Mouse (Mus musculus): ENCODE data around the gene Extl1. TPM values are rescaled to one million over a fixed set of nuclear protein-coding genes. Genes with fewer than 3 reads are reported as not detected.

Extl1 gene
- polyA plus RNA-seq, 1 experiment from 2014 or later, result 0.38 TPM

- 32% methylated on average over 7 of the region's 7 CpGs for WGBS
- peak overlapping the region; percentile 11; the same call in 1 of the 2 replicates for H3K4me2 ChIP-seq (ENCODE audit: low read depth, low read length)
These were observed 13.5 kb upstream of the Extl1 start for GRCm38 (mm10) chr4:134397121-134397520.

GRCm38 (mm10) chr4:134395977-134396825, 12.6 kb upstream of the Extl1 start, which contains the start of gene Pafah2:
Gene Pafah2, plus strand, starts transcription at chr4:134396320.
- no peaks in the 10 kb centered on the region for H3K4me1 ChIP-seq (ENCODE audit: control insufficient read depth, insufficient read depth, low read length)
- H3K9ac ChIP-seq (replicated peaks; ENCODE audit: low read length), result peak within 1 kb of the TSS; percentile 67
- DNase-seq (ENCODE audit: low spot score) (peak; percentile 99), ATAC-seq (replicated peaks; ENCODE audit: insufficient number of reproducible peaks, low FRiP score, low TSS enrichment, low read depth) (peak; percentile 98)
- no peaks in the 10 kb centered on the region for H3K9me3 ChIP-seq (replicated peaks; ENCODE audit: control insufficient read depth, low read length)
- H3K27ac ChIP-seq (replicated peaks; ENCODE audit: low read depth, low read length), result no peak within 1 kb of the TSS
- H3K36me3 ChIP-seq (replicated peaks; ENCODE audit: control insufficient read depth, insufficient read depth, low read depth, low read length), result no peaks in the 10 kb centered on the region
- H3K4me3 ChIP-seq (ENCODE audit: low read depth, low read length), result peak within 1 kb of the TSS; percentile 49
- H3K27me3 ChIP-seq (ENCODE audit: control insufficient read depth, insufficient read depth, low read length), result no peaks in the 10 kb centered on the region
- under 1% methylated on average over 31 of the region's 31 CpGs for WGBS
- peak within 1 kb of the TSS; percentile 91 for H3K4me2 ChIP-seq (ENCODE audit: low read depth, low read length)

More at GRCm38 (mm10) chr4:134397121-134397520, 13.5 kb upstream of the Extl1 start:
- Histone ChIP-seq H3K9ac (replicated peaks; ENCODE audit: low read length) (0 out of 2 replicates have a peak overlapping the region, but pooled peaks have one; percentile 14), H3K9me3 (replicated peaks; ENCODE audit: control insufficient read depth, low read length) (no peaks in the 10 kb centered on the region), H3K27me3 (ENCODE audit: control insufficient read depth, insufficient read depth, low read length) (no peaks in the 10 kb centered on the region), H3K36me3 (replicated peaks; ENCODE audit: control insufficient read depth, insufficient read depth, low read depth, low read length) (no peaks in the 10 kb centered on the region), H3K4me3 (ENCODE audit: low read depth, low read length) (0 out of 2 replicates have a peak overlapping the region, but pooled peaks have one; percentile 14), H3K27ac (replicated peaks; ENCODE audit: low read depth, low read length) (no peak overlapping the region), H3K4me1 (ENCODE audit: control insufficient read depth, insufficient read depth, low read length) (no peaks in the 10 kb centered on the region)
- DNase-seq (ENCODE audit: low spot score) (no peak), ATAC-seq (replicated peaks; ENCODE audit: insufficient number of reproducible peaks, low FRiP score, low TSS enrichment, low read depth) (no peak)

GRCm38 (mm10) chr4:134395142-134395541, 11.5 kb upstream of the Extl1 start:
- DNase-seq (ENCODE audit: low spot score) (no peak), ATAC-seq (replicated peaks; ENCODE audit: insufficient number of reproducible peaks, low FRiP score, low TSS enrichment, low read depth) (no peak)
- Histone ChIP-seq H3K27ac (replicated peaks; ENCODE audit: low read depth, low read length) (no peak overlapping the region), H3K9ac (replicated peaks; ENCODE audit: low read length) (no peak overlapping the region), H3K4me1 (ENCODE audit: control insufficient read depth, insufficient read depth, low read length) (no peaks in the 10 kb centered on the region), H3K9me3 (replicated peaks; ENCODE audit: control insufficient read depth, low read length) (no peaks in the 10 kb centered on the region), H3K36me3 (replicated peaks; ENCODE audit: control insufficient read depth, insufficient read depth, low read depth, low read length) (no peaks in the 10 kb centered on the region), H3K27me3 (ENCODE audit: control insufficient read depth, insufficient read depth, low read length) (no peaks in the 10 kb centered on the region), H3K4me3 (ENCODE audit: low read depth, low read length) (no peak overlapping the region), H3K4me2 (ENCODE audit: low read depth, low read length) (no peak overlapping the region)
- WGBS, result 92% methylated on average over 7 of the region's 7 CpGs

- Histone ChIP-seq H3K9ac (replicated peaks; ENCODE audit: low read length) (no peak overlapping the region), H3K4me3 (ENCODE audit: low read depth, low read length) (no peak overlapping the region), H3K36me3 (replicated peaks; ENCODE audit: control insufficient read depth, insufficient read depth, low read depth, low read length) (no peaks in the 10 kb centered on the region), H3K27ac (replicated peaks; ENCODE audit: low read depth, low read length) (no peak overlapping the region), H3K4me2 (ENCODE audit: low read depth, low read length) (no peak overlapping the region), H3K27me3 (ENCODE audit: control insufficient read depth, insufficient read depth, low read length) (no peaks in the 10 kb centered on the region), H3K4me1 (ENCODE audit: control insufficient read depth, insufficient read depth, low read length) (no peaks in the 10 kb centered on the region), H3K9me3 (replicated peaks; ENCODE audit: control insufficient read depth, low read length) (no peaks in the 10 kb centered on the region)
- ATAC-seq (replicated peaks; ENCODE audit: insufficient number of reproducible peaks, low FRiP score, low TSS enrichment, low read depth) (no peak), DNase-seq (ENCODE audit: low spot score) (no peak)
- WGBS, result 23% methylated on average over 12 of the region's 12 CpGs
These were observed 9.4 kb upstream of the Extl1 start for GRCm38 (mm10) chr4:134393026-134393425.

GRCm38 (mm10) chr4:134392595-134392994, 8.9 kb upstream of the Extl1 start:
- Histone ChIP-seq H3K9ac (replicated peaks; ENCODE audit: low read length) (no peak overlapping the region), H3K4me1 (ENCODE audit: control insufficient read depth, insufficient read depth, low read length) (no peaks in the 10 kb centered on the region), H3K4me3 (ENCODE audit: low read depth, low read length) (no peak overlapping the region), H3K27ac (replicated peaks; ENCODE audit: low read depth, low read length) (no peak overlapping the region), H3K4me2 (ENCODE audit: low read depth, low read length) (no peak overlapping the region), H3K27me3 (ENCODE audit: control insufficient read depth, insufficient read depth, low read length) (no peaks in the 10 kb centered on the region), H3K36me3 (replicated peaks; ENCODE audit: control insufficient read depth, insufficient read depth, low read depth, low read length) (no peaks in the 10 kb centered on the region), H3K9me3 (replicated peaks; ENCODE audit: control insufficient read depth, low read length) (no peaks in the 10 kb centered on the region)
- ATAC-seq (replicated peaks; ENCODE audit: insufficient number of reproducible peaks, low FRiP score, low TSS enrichment, low read depth) (no peak), DNase-seq (ENCODE audit: low spot score) (no peak)
- WGBS, result 20% methylated on average over 8 of the region's 8 CpGs

- Histone ChIP-seq H3K4me2 (ENCODE audit: low read depth, low read length) (no peak overlapping the region), H3K27ac (replicated peaks; ENCODE audit: low read depth, low read length) (no peak overlapping the region), H3K4me1 (ENCODE audit: control insufficient read depth, insufficient read depth, low read length) (no peaks in the 10 kb centered on the region), H3K9ac (replicated peaks; ENCODE audit: low read length) (no peak overlapping the region), H3K9me3 (replicated peaks; ENCODE audit: control insufficient read depth, low read length) (no peaks in the 10 kb centered on the region), H3K36me3 (replicated peaks; ENCODE audit: control insufficient read depth, insufficient read depth, low read depth, low read length) (no peaks in the 10 kb centered on the region), H3K4me3 (ENCODE audit: low read depth, low read length) (no peak overlapping the region), H3K27me3 (ENCODE audit: control insufficient read depth, insufficient read depth, low read length) (no peaks in the 10 kb centered on the region)
- 87% methylated on average over 1 of the region's 1 CpGs for WGBS
- ATAC-seq (replicated peaks; ENCODE audit: insufficient number of reproducible peaks, low FRiP score, low TSS enrichment, low read depth) (no peak), DNase-seq (ENCODE audit: low spot score) (no peak)
These were observed 8.0 kb upstream of the Extl1 start for GRCm38 (mm10) chr4:134391636-134392035.

- H3K9ac ChIP-seq (replicated peaks; ENCODE audit: low read length), result no peak overlapping the region
- no peaks in the 10 kb centered on the region for H3K27me3 ChIP-seq (ENCODE audit: control insufficient read depth, insufficient read depth, low read length)
- no peaks in the 10 kb centered on the region for H3K9me3 ChIP-seq (replicated peaks; ENCODE audit: control insufficient read depth, low read length)
- H3K36me3 ChIP-seq (replicated peaks; ENCODE audit: control insufficient read depth, insufficient read depth, low read depth, low read length), result no peaks in the 10 kb centered on the region
- ATAC-seq (replicated peaks; ENCODE audit: insufficient number of reproducible peaks, low FRiP score, low TSS enrichment, low read depth), result no peak
- H3K27ac ChIP-seq (replicated peaks; ENCODE audit: low read depth, low read length), result no peak overlapping the region
- no peak overlapping the region for H3K4me3 ChIP-seq (ENCODE audit: low read depth, low read length)
- H3K4me2 ChIP-seq (ENCODE audit: low read depth, low read length), result no peak overlapping the region
- DNase-seq (ENCODE audit: low spot score), result peak; percentile 80
- 7% methylated on average over 5 of the region's 5 CpGs for WGBS
- H3K4me1 ChIP-seq (ENCODE audit: control insufficient read depth, insufficient read depth, low read length), result no peaks in the 10 kb centered on the region
These were observed 4.7 kb upstream of the Extl1 start for GRCm38 (mm10) chr4:134388397-134388796.

- H3K4me2 ChIP-seq (ENCODE audit: low read depth, low read length), result no peak overlapping the region
- DNase-seq (ENCODE audit: low spot score), result no peak
- no peak overlapping the region for H3K27ac ChIP-seq (replicated peaks; ENCODE audit: low read depth, low read length)
- no peaks in the 10 kb centered on the region for H3K27me3 ChIP-seq (ENCODE audit: control insufficient read depth, insufficient read depth, low read length)
- H3K4me1 ChIP-seq (ENCODE audit: control insufficient read depth, insufficient read depth, low read length), result no peaks in the 10 kb centered on the region
- 69% methylated on average over 6 of the region's 6 CpGs for WGBS
- H3K9me3 ChIP-seq (replicated peaks; ENCODE audit: control insufficient read depth, low read length), result no peaks in the 10 kb centered on the region
- H3K9ac ChIP-seq (replicated peaks; ENCODE audit: low read length), result no peak overlapping the region
- no peak overlapping the region for H3K4me3 ChIP-seq (ENCODE audit: low read depth, low read length)
- no peaks in the 10 kb centered on the region for H3K36me3 ChIP-seq (replicated peaks; ENCODE audit: control insufficient read depth, insufficient read depth, low read depth, low read length)
- ATAC-seq (replicated peaks; ENCODE audit: insufficient number of reproducible peaks, low FRiP score, low TSS enrichment, low read depth), result no peak
These were observed 3.6 kb upstream of the Extl1 start for GRCm38 (mm10) chr4:134387268-134387667.
